Mouse (Mus musculus) brain, embryonic 14.5 days (tissue): ENCODE data around the gene Bfsp1.

Source experiments
- CTCF ChIP-seq: fragments of 200-500 bp; IDR thresholded peaks from 2 replicates; pipeline ENCODE4 v1.5.1; 2012; ENCODE audit warnings: inconsistent platforms, mild to moderate bottlenecking, moderate library complexity, borderline replicate concordance; ENCODE audit not compliant: insufficient read depth, insufficient read length; ENCODE audit errors: extremely low read depth
- POLR2A ChIP-seq: fragments of 200-500 bp; IDR thresholded peaks from 2 replicates; pipeline ENCODE4 v1.6.1; 2012; ENCODE audit warnings: mild to moderate bottlenecking, inconsistent platforms, borderline replicate concordance; ENCODE audit not compliant: poor library complexity, insufficient read depth, insufficient read length, severe bottlenecking; ENCODE audit errors: extremely low read depth

- TF ChIP-seq CTCF (no peak), POLR2A (no peak)
Measured at GRCm38 (mm10) chr2:143847291-143847690, 15.7 kb downstream of the Bfsp1 start.
